9 mouse cellular contexts compared by ENCODE assay signal in the genomic region with DNA sequence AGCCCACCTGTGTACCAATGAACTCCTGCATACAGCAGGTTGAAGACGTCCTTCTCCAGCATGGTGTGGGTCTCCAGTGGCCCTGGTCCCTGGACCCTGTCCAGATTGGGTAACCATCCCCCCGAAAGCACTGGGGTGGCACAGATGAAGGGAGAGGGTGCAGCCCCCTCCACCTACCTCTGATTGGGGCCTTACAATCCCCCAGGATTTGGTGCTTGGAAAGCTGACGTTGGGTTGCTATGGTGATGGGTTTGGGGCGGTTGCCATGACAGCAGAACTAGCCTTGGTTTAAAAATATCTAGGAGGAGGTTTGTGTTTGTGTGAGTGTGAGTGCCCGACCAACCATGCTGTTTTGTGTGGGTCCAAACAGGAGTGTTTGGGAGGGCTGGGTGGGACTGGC. TPM values are rescaled to one million over a fixed set of nuclear protein-coding genes. Genes with fewer than 3 reads are reported as not detected.
A peak's percentile ranks its signal among the peaks of the same experiment; 100 is the strongest.
DNase-seq lines count a peak whose midpoint lies in the region; ATAC-seq lines count a peak whose summit lies in the region.
"Had no signal": no experiment of that assay in that cellular context is flagged by ENCODE, and none has a peak within 500 bp of the region (broad histone marks: within the 10 kb centered on the region; RNA-seq: fewer than 3 reads in every experiment).

No protein-coding gene starts in this region.

- WGBS in midbrain, embryonic 13.5 days: 10% methylated on average over 5 of the region's 5 CpGs
- 54% methylated on average over 5 of the region's 5 CpGs for WGBS in heart, embryonic 10.5 days
- WGBS in limb, embryonic 10.5 days: 51% methylated on average over 5 of the region's 5 CpGs

- H3K27ac ChIP-seq in midbrain, embryonic 13.5 days: peak overlapping the region; percentile 98
- no peak overlapping the region for H3K27ac ChIP-seq in heart, embryonic 10.5 days
- H3K27ac ChIP-seq in limb, embryonic 10.5 days: no peak overlapping the region
- H3K27ac ChIP-seq: limb, embryonic 15.5 days had no signal

- peaks cover 58% of the 10 kb centered on the region for H3K4me1 ChIP-seq in midbrain, embryonic 13.5 days (replicated peaks)
- H3K4me1 ChIP-seq in heart, embryonic 10.5 days: peaks cover 22% of the 10 kb centered on the region
- peaks cover 26% of the 10 kb centered on the region for H3K4me1 ChIP-seq in limb, embryonic 10.5 days

- no peaks in the 10 kb centered on the region for H3K9me3 ChIP-seq in midbrain, embryonic 13.5 days
- H3K9me3 ChIP-seq in heart, embryonic 10.5 days: no peaks in the 10 kb centered on the region
- H3K9me3 ChIP-seq in limb, embryonic 10.5 days (replicated peaks): no peaks in the 10 kb centered on the region
- H3K9me3 ChIP-seq: limb, embryonic 15.5 days had no signal

- H3K27me3 ChIP-seq in midbrain, embryonic 13.5 days: no peaks in the 10 kb centered on the region
- peaks cover 61% of the 10 kb centered on the region for H3K27me3 ChIP-seq in heart, embryonic 10.5 days (ENCODE audit: insufficient read depth, poor library complexity, severe bottlenecking)
- peaks cover 69% of the 10 kb centered on the region for H3K27me3 ChIP-seq in limb, embryonic 10.5 days (ENCODE audit: low read depth, poor library complexity, severe bottlenecking)

- peak; percentile 88 for DNase-seq in layer of hippocampus, adult 11-12 months (ENCODE audit: low spot score)
- no peak for DNase-seq in layer of hippocampus, adult 9-10 months (ENCODE audit: low spot score)
- peak; percentile 87 to 94 for DNase-seq in layer of hippocampus, adult 18-20 months (ENCODE audit: low spot score in 2 of 2)
- DNase-seq in kidney, adult 9 months: no peak
- no peak for DNase-seq in heart, embryonic 10.5 days (ENCODE audit: low spot score)
- no peak for DNase-seq in limb, embryonic 10.5 days (ENCODE audit: low spot score)
- DNase-seq in gastrocnemius, postnatal 10 days: no peak

- H3K4me3 ChIP-seq in midbrain, embryonic 13.5 days (replicated peaks): peak overlapping the region; percentile 95
- no peak overlapping the region for H3K4me3 ChIP-seq in heart, embryonic 10.5 days
- no peak overlapping the region for H3K4me3 ChIP-seq in limb, embryonic 10.5 days
- H3K4me3 ChIP-seq: limb, embryonic 15.5 days had no signal

- H3K9ac ChIP-seq in midbrain, embryonic 13.5 days (replicated peaks): peak overlapping the region; percentile 52; the same call in 1 of the 2 replicates
- H3K9ac ChIP-seq: limb, embryonic 15.5 days had no signal

- peak overlapping the region; percentile 83 for H3K4me2 ChIP-seq in midbrain, embryonic 13.5 days (replicated peaks)
- H3K4me2 ChIP-seq: limb, embryonic 15.5 days had no signal

- no peaks in the 10 kb centered on the region for H3K36me3 ChIP-seq in midbrain, embryonic 13.5 days
- H3K36me3 ChIP-seq in heart, embryonic 10.5 days: no peaks in the 10 kb centered on the region
- H3K36me3 ChIP-seq in limb, embryonic 10.5 days: no peaks in the 10 kb centered on the region
- H3K36me3 ChIP-seq: limb, embryonic 15.5 days had no signal

- peak; percentile 15 for ATAC-seq in midbrain, embryonic 13.5 days

RNA-seq across cellular contexts. Expression of a gene that starts 2.9 kb away (rescaled TPM):
- 10 to 100 TPM; 76.3 to 79.4 TPM for total RNA-seq in layer of hippocampus, adult 18-20 months (2021)
- 16.5 and 18.6 TPM in 2 replicates for polyA plus RNA-seq in midbrain, embryonic 13.5 days (2015; fragmentation: Nextera tagmentation; extraction: Ambion mirVana)
- polyA plus RNA-seq in heart, embryonic 10.5 days (2016; fragmentation: Nextera tagmentation; extraction: Ambion mirVana): 0.53 and 0.57 TPM in 2 replicates
- 0.23 and 0.28 TPM in 2 replicates for polyA plus RNA-seq in limb, embryonic 10.5 days (2016; fragmentation: Nextera tagmentation; extraction: Ambion mirVana)
- 1 to 10 TPM; 2.9 to 4.1 TPM for total RNA-seq in gastrocnemius, postnatal 10 days (2021)

RNA-seq across cellular contexts. Expression of a gene that starts 12.6 kb away (rescaled TPM):
- 10 to 100 TPM; 10.4 to 10.9 TPM for total RNA-seq in layer of hippocampus, adult 18-20 months (2021)
- polyA plus RNA-seq in midbrain, embryonic 13.5 days (2015; fragmentation: Nextera tagmentation; extraction: Ambion mirVana): 20.0 and 23.6 TPM in 2 replicates
- polyA plus RNA-seq in heart, embryonic 10.5 days (2016; fragmentation: Nextera tagmentation; extraction: Ambion mirVana): 26.9 and 29.4 TPM in 2 replicates
- 34.1 and 37.6 TPM in 2 replicates for polyA plus RNA-seq in limb, embryonic 10.5 days (2016; fragmentation: Nextera tagmentation; extraction: Ambion mirVana)
- 1 to 10 TPM; 5.9 to 9.4 TPM for total RNA-seq in gastrocnemius, postnatal 10 days (2021)

RNA-seq across cellular contexts. Expression of a gene that starts 51.7 kb away (rescaled TPM):
- 10 to 100 TPM; 15.5 to 23.3 TPM for total RNA-seq in layer of hippocampus, adult 18-20 months (2021)
- polyA plus RNA-seq in midbrain, embryonic 13.5 days (2015; fragmentation: Nextera tagmentation; extraction: Ambion mirVana): 9.2 and 12.8 TPM in 2 replicates
- 0.26 and 0.43 TPM in 2 replicates for polyA plus RNA-seq in heart, embryonic 10.5 days (2016; fragmentation: Nextera tagmentation; extraction: Ambion mirVana)
- 0.33 and 0.58 TPM in 2 replicates for polyA plus RNA-seq in limb, embryonic 10.5 days (2016; fragmentation: Nextera tagmentation; extraction: Ambion mirVana)
- total RNA-seq in gastrocnemius, postnatal 10 days (2021): 1 to 10 TPM in 1 of 2 experiments, under 1 TPM in 1; 0.73 to 3.7 TPM

Comparison
In these comparisons a context has a peak if more than half of its experiments do, and no peak if none do; other contexts are left out.
1. DNase-seq: peak in layer of hippocampus, adult 11-12 months (single experiment) and layer of hippocampus, adult 18-20 months (2 of 2); none in layer of hippocampus, adult 9-10 months (single experiment), kidney, adult 9 months (single experiment), heart, embryonic 10.5 days (single experiment), limb, embryonic 10.5 days (single experiment) and gastrocnemius, postnatal 10 days (single experiment).
2. RNA of a gene that starts 2.9 kb away (polyA plus RNA-seq): 16.5 to 18.6 TPM in midbrain, embryonic 13.5 days; 0.53 to 0.57 TPM in heart, embryonic 10.5 days and 0.23 to 0.28 TPM in limb, embryonic 10.5 days; every median in the first group is over 10 times any median in the second.